9 mouse cellular contexts compared by ENCODE assay signal in genomic region chr17:25462236-25462875, GRCm38 (mm10). TPM values are rescaled to one million over a fixed set of nuclear protein-coding genes. Genes with fewer than 3 reads are reported as not detected.
A peak's percentile ranks its signal among the peaks of the same experiment; 100 is the strongest.
DNase-seq lines count a peak whose midpoint lies in the region; ATAC-seq lines count a peak whose summit lies in the region.
"Had no signal": no experiment of that assay in that cellular context is flagged by ENCODE, and none has a peak within 500 bp of the region (broad histone marks: within the 10 kb centered on the region; RNA-seq: fewer than 3 reads in every experiment).

No protein-coding gene starts in this region.

- H3K27me3 ChIP-seq in lung, embryonic 15.5 days: no peaks in the 10 kb centered on the region
- no peaks in the 10 kb centered on the region for H3K27me3 ChIP-seq in forebrain, embryonic 14.5 days (replicated peaks; ENCODE audit: control insufficient read depth, insufficient read depth, low read length)
- H3K27me3 ChIP-seq in hindbrain, embryonic 16.5 days (replicated peaks; ENCODE audit: control insufficient read depth, insufficient read depth, low read length): no peaks in the 10 kb centered on the region
- H3K27me3 ChIP-seq in neural tube, embryonic 15.5 days (replicated peaks): no peaks in the 10 kb centered on the region; the same call in 1 of the 2 replicates

- intact Hi-C loops in left cerebral cortex, postnatal 14 days (cut with DNase I): loop anchor here (10.0 kb wide), 1 partner anchor 168 kb away; the partner anchor contains the start of gene Prss34

- no peak overlapping the region for H3K9ac ChIP-seq in lung, embryonic 15.5 days
- peak overlapping the region; percentile 29 for H3K9ac ChIP-seq in forebrain, embryonic 14.5 days (ENCODE audit: low read length)
- no peak overlapping the region; the same call in 1 of the 2 replicates for H3K9ac ChIP-seq in hindbrain, embryonic 16.5 days (ENCODE audit: low read depth, low read length)
- no peak overlapping the region; the same call in 1 of the 2 replicates for H3K9ac ChIP-seq in neural tube, embryonic 15.5 days (replicated peaks)

- ATAC-seq in lung, embryonic 15.5 days (ENCODE audit: borderline replicate concordance, extremely low read depth, low FRiP score, low TSS enrichment): peak; percentile 59; the same call in 1 of the 2 replicates
- peak; percentile 83 for ATAC-seq in forebrain, embryonic 14.5 days
- ATAC-seq in hindbrain, embryonic 16.5 days: peak; percentile 67
- ATAC-seq in neural tube, embryonic 15.5 days (ENCODE audit: low FRiP score): peak; percentile 41; the same call in 1 of the 2 replicates

- no peaks in the 10 kb centered on the region for H3K9me3 ChIP-seq in lung, embryonic 15.5 days
- H3K9me3 ChIP-seq in forebrain, embryonic 14.5 days (replicated peaks; ENCODE audit: control insufficient read depth, low read length): no peaks in the 10 kb centered on the region
- H3K9me3 ChIP-seq in hindbrain, embryonic 16.5 days (ENCODE audit: control insufficient read depth, low read length): no peaks in the 10 kb centered on the region
- H3K9me3 ChIP-seq in neural tube, embryonic 15.5 days (replicated peaks): no peaks in the 10 kb centered on the region

- no peak overlapping the region for H3K27ac ChIP-seq in lung, embryonic 15.5 days
- no peak overlapping the region; the same call in 1 of the 2 replicates for H3K27ac ChIP-seq in forebrain, embryonic 14.5 days (ENCODE audit: low read depth, low read length)
- H3K27ac ChIP-seq in hindbrain, embryonic 16.5 days (ENCODE audit: low read depth, low read length): no peak overlapping the region
- 0 out of 2 replicates have a peak overlapping the region, but pooled peaks have one; percentile 28 for H3K27ac ChIP-seq in neural tube, embryonic 15.5 days (replicated peaks)

- H3K4me2 ChIP-seq in lung, embryonic 15.5 days: no peak overlapping the region
- no peak overlapping the region for H3K4me2 ChIP-seq in forebrain, embryonic 14.5 days (ENCODE audit: low read length)
- H3K4me2 ChIP-seq in hindbrain, embryonic 16.5 days (ENCODE audit: low read length): no peak overlapping the region
- no peak overlapping the region for H3K4me2 ChIP-seq in neural tube, embryonic 15.5 days

- WGBS in lung, embryonic 15.5 days: 14% methylated on average over 9 of the region's 9 CpGs
- WGBS in forebrain, embryonic 14.5 days: 8% methylated on average over 9 of the region's 9 CpGs
- WGBS in hindbrain, embryonic 16.5 days: 26% methylated on average over 9 of the region's 9 CpGs
- WGBS in neural tube, embryonic 15.5 days: 5% methylated on average over 9 of the region's 9 CpGs

- H3K4me1 ChIP-seq in lung, embryonic 15.5 days: peaks cover 7% of the 10 kb centered on the region; the same call in 1 of the 2 replicates
- H3K4me1 ChIP-seq in forebrain, embryonic 14.5 days (ENCODE audit: control insufficient read depth, insufficient read depth, low read length): peaks cover 9% of the 10 kb centered on the region
- H3K4me1 ChIP-seq in hindbrain, embryonic 16.5 days (ENCODE audit: control insufficient read depth, insufficient read depth, low read depth, low read length): peaks cover 3% of the 10 kb centered on the region; the same call in 1 of the 2 replicates
- H3K4me1 ChIP-seq in neural tube, embryonic 15.5 days: peaks cover 8% of the 10 kb centered on the region

- H3K36me3 ChIP-seq in lung, embryonic 15.5 days: no peaks in the 10 kb centered on the region
- H3K36me3 ChIP-seq in forebrain, embryonic 14.5 days (ENCODE audit: control insufficient read depth, insufficient read depth, low read length): no peaks in the 10 kb centered on the region
- H3K36me3 ChIP-seq in hindbrain, embryonic 16.5 days (ENCODE audit: control insufficient read depth, insufficient read depth, low read length): no peaks in the 10 kb centered on the region
- no peaks in the 10 kb centered on the region for H3K36me3 ChIP-seq in neural tube, embryonic 15.5 days

- no peak for DNase-seq in lung, postnatal 25 days (ENCODE audit: low spot score)
- DNase-seq in forebrain, embryonic 14.5 days (ENCODE audit: low spot score): peak; percentile 83
- DNase-seq in left cerebral cortex, postnatal 14 days (ENCODE audit: low spot score in 2 of 2): no peak
- no peak for DNase-seq in T-cell, adult 2 months (ENCODE audit: low spot score)
- no peak for DNase-seq in spleen, postnatal 14 days (ENCODE audit: low spot score in 2 of 2)

- H3K4me3 ChIP-seq in lung, embryonic 15.5 days: no peak overlapping the region
- H3K4me3 ChIP-seq in forebrain, embryonic 14.5 days (ENCODE audit: low read depth, low read length): no peak overlapping the region
- H3K4me3 ChIP-seq in hindbrain, embryonic 16.5 days (ENCODE audit: low read length): no peak overlapping the region
- H3K4me3 ChIP-seq in neural tube, embryonic 15.5 days (replicated peaks): no peak overlapping the region

RNA-seq across cellular contexts. Expression of gene Tekt4, which starts 7.9 kb away (rescaled TPM):
- polyA plus RNA-seq in lung, embryonic 15.5 days (2015; fragmentation: Nextera tagmentation; extraction: Ambion mirVana): 2.6 and 3.0 TPM in 2 replicates
- 1.2 and 1.4 TPM in 2 replicates for polyA plus RNA-seq in forebrain, embryonic 14.5 days (2014; fragmentation: Nextera tagmentation; extraction: Ambion mirVana)
- 1.4 and 1.9 TPM in 2 replicates for polyA plus RNA-seq in hindbrain, embryonic 16.5 days (2015; fragmentation: Nextera tagmentation; extraction: Ambion mirVana)
- 0.67 and 0.84 TPM in 2 replicates for polyA plus RNA-seq in neural tube, embryonic 15.5 days (2015; fragmentation: Nextera tagmentation; extraction: Ambion mirVana)
- 1 to 10 TPM; 1.5 to 3.8 TPM for total RNA-seq in left cerebral cortex, postnatal 14 days (2021)
- total RNA-seq: megakaryocyte-erythroid progenitor cell, adult 5-6 weeks had no signal

RNA-seq across cellular contexts. Expression of gene Cacna1h, which starts 28.8 kb away (rescaled TPM):
- polyA plus RNA-seq in lung, embryonic 15.5 days (2015; fragmentation: Nextera tagmentation; extraction: Ambion mirVana): 2.5 and 2.6 TPM in 2 replicates
- 5.5 and 11.0 TPM in 2 replicates for polyA plus RNA-seq in forebrain, embryonic 14.5 days (2014; fragmentation: Nextera tagmentation; extraction: Ambion mirVana)
- 5.9 and 6.2 TPM in 2 replicates for polyA plus RNA-seq in hindbrain, embryonic 16.5 days (2015; fragmentation: Nextera tagmentation; extraction: Ambion mirVana)
- polyA plus RNA-seq in neural tube, embryonic 15.5 days (2015; fragmentation: Nextera tagmentation; extraction: Ambion mirVana): 10.1 and 10.9 TPM in 2 replicates
- 10 to 100 TPM; 42.1 to 43.2 TPM for total RNA-seq in left cerebral cortex, postnatal 14 days (2021)

RNA-seq across cellular contexts. Expression of gene Sstr5, which starts 34.7 kb away (rescaled TPM):
- polyA plus RNA-seq in lung, embryonic 15.5 days (2015; fragmentation: Nextera tagmentation; extraction: Ambion mirVana): 0.06 and 0.09 TPM in 2 replicates
- 0.13 and 0.20 TPM in 2 replicates for polyA plus RNA-seq in forebrain, embryonic 14.5 days (2014; fragmentation: Nextera tagmentation; extraction: Ambion mirVana)
- 1.0 TPM in 2 replicates for polyA plus RNA-seq in hindbrain, embryonic 16.5 days (2015; fragmentation: Nextera tagmentation; extraction: Ambion mirVana)
- 0.64 and 0.93 TPM in 2 replicates for polyA plus RNA-seq in neural tube, embryonic 15.5 days (2015; fragmentation: Nextera tagmentation; extraction: Ambion mirVana)
- total RNA-seq in left cerebral cortex, postnatal 14 days (2021): under 1 TPM; 0.15 to 0.26 TPM
- total RNA-seq: megakaryocyte-erythroid progenitor cell, adult 5-6 weeks had no signal
